Mouse (Mus musculus): ENCODE data around the gene Sorbs2. TPM values are rescaled to one million over a fixed set of nuclear protein-coding genes. Genes with fewer than 3 reads are reported as not detected.

Gene Sorbs2
- polyA plus RNA-seq, 1 experiment = 0.09 TPM

DNA sequence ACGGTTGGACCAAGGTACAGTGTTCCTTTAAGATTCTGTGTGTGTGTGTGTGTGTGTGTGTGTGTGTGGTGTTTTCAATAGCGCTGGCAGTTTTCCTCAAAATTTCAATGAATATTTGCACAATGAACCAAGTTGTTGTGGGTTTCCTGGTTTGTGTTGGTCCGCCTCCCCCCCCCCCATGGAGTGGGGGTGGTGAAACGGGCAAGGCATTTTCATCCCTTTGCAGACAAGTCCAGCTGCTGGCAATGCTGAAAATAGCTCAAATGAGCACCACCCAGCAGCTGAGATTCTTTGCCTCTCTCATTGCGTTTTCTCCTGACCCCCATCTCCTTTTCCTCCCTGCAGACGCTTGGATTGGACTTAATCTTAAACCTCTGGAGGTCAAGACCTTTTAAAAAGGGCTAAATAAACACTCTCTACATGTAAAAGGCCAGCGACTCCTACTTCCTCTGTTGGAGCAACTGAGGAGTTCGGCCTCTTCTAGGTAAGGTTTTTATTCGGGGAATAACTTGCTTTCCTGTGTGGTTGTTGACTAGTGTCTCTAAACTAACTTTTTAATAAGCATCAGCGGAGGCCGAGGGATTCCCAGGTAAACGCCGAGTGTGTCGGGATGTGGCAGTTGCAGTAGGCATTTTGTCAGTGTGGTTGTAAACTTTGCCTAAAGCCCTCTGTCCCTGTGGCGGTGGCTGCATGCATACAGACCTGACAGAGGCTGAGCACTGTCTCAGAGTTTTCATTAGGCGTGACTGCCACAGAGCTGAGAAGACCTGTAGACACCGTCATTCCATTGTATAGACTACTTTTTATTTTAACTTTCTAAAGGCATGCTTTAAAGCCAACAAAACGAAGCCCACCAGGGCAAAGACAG is 151.1 kb downstream of the Sorbs2 start:
- Histone ChIP-seq H3ac (ENCODE audit: control insufficient read depth, insufficient read length, low read depth) (no peak overlapping the region), H3K79me2 (ENCODE audit: control insufficient read depth, insufficient read depth) (no peaks in the 10 kb centered on the region), H3K4me3 (ENCODE audit: insufficient read depth, poor library complexity, severe bottlenecking) (no peak overlapping the region), H3K79me3 (ENCODE audit: low read depth) (no peaks in the 10 kb centered on the region), H3K36me3 (ENCODE audit: control insufficient read depth, insufficient read depth) (no peaks in the 10 kb centered on the region), H3K27me3 (ENCODE audit: control insufficient read depth, insufficient read depth, insufficient read length) (no peaks in the 10 kb centered on the region)
- no peak for TF ChIP-seq MYOG (IDR thresholded peaks at IDR 0.05; ENCODE audit: control insufficient read depth, extremely low read depth, insufficient read length)
- no peak for TF ChIP-seq CEBPB (IDR thresholded peaks at IDR 0.05; ENCODE audit: low read depth)
- TF ChIP-seq USF1 (IDR thresholded peaks at IDR 0.05; ENCODE audit: low read depth) = no peak
- TF ChIP-seq CTCF (IDR thresholded peaks at IDR 0.05; ENCODE audit: control insufficient read depth, insufficient read depth, insufficient read length) = no peak
- TF ChIP-seq FOSL1 (IDR thresholded peaks at IDR 0.05; ENCODE audit: insufficient read depth, low read length, poor library complexity, severe bottlenecking) = no peak
- TF ChIP-seq MYOD1 (IDR thresholded peaks at IDR 0.05; ENCODE audit: control insufficient read depth, insufficient read length, low read depth) = no peak
- no peak for TF ChIP-seq MAX (IDR thresholded peaks at IDR 0.05)

DNA sequence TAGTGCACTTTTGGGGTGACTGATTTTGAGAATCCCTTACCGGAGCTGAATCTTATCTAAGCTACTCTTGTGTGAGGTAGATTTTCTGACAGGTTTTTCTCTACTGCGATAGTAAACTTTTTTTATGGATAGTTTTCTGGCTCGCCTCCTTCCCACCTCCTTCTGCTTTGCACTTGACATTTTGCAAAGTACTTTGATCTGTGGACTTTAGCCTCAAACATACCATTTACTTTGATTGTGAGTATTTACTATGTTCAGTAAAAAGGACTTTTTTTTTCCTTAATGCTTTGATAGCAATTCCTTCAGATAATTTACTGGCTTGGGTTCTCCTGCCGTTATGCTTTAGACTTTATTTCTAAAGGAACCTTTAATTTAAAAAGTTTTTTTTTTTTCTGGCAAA is 151.9 kb downstream of the Sorbs2 start:
- no peaks in the 10 kb centered on the region for H3K36me3 ChIP-seq (ENCODE audit: control insufficient read depth, insufficient read depth)
- H3ac ChIP-seq (ENCODE audit: control insufficient read depth, insufficient read length, low read depth) = no peak overlapping the region
- H3K79me2 ChIP-seq (ENCODE audit: control insufficient read depth, insufficient read depth) = no peaks in the 10 kb centered on the region
- no peaks in the 10 kb centered on the region for H3K79me3 ChIP-seq (ENCODE audit: low read depth)
- H3K4me3 ChIP-seq (ENCODE audit: insufficient read depth, poor library complexity, severe bottlenecking) = no peak overlapping the region
- no peak for TF ChIP-seq MAX (IDR thresholded peaks at IDR 0.05)
- TF ChIP-seq FOSL1 (IDR thresholded peaks at IDR 0.05; ENCODE audit: insufficient read depth, low read length, poor library complexity, severe bottlenecking) = no peak
- TF ChIP-seq CEBPB (IDR thresholded peaks at IDR 0.05; ENCODE audit: low read depth) = no peak
- TF ChIP-seq USF1 (IDR thresholded peaks at IDR 0.05; ENCODE audit: low read depth) = no peak
- TF ChIP-seq MYOD1 (IDR thresholded peaks at IDR 0.05; ENCODE audit: control insufficient read depth, insufficient read length, low read depth) = no peak
- no peak for TF ChIP-seq MYOG (IDR thresholded peaks at IDR 0.05; ENCODE audit: control insufficient read depth, extremely low read depth, insufficient read length)
- TF ChIP-seq CTCF (IDR thresholded peaks at IDR 0.05; ENCODE audit: control insufficient read depth, insufficient read depth, insufficient read length) = no peak
- H3K27me3 ChIP-seq (ENCODE audit: control insufficient read depth, insufficient read depth, insufficient read length) = no peaks in the 10 kb centered on the region

DNA sequence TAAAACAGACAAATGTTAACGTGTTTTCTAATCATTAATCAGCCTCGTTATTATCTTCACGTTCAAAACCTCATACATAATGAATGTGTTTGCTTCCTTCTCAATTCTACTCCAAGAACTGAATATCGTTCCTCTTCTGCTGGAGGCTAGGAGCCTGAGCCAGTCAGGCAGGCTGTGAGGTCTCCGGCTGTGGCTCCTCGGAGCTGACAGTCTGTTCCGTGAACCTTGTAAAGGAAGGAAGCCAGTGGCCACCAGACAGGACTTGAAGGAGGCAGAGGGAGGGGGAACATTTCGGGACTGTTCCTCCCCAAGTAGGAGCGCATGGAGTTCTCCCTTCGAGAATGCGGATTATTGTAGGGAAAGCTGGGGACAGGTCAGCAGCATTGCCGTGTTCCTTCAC is 153.0 kb downstream of the Sorbs2 start:
- H3K4me3 ChIP-seq (ENCODE audit: insufficient read depth, poor library complexity, severe bottlenecking) = no peak overlapping the region

DNA sequence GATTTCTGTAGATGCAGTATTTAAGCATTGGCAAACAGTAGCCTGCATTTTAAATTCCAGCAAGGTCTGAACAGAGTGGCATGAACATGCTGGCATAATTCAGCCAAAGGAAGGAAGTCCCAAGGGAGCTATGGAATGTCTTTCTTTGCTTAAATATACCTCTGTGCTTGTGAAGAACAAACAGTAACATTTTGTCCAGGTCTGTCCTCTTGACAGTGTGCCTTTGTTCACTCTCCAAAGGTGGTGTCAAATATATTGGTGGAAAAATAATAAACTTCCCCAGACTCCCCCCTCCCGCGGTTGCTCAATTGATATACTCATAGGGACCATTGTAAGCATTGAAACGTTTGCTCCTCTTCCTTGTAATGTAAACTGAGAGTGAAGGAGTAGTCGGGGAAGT is 154.0 kb downstream of the Sorbs2 start:
- Histone ChIP-seq H3K27me3 (ENCODE audit: control insufficient read depth, insufficient read depth, insufficient read length) (no peaks in the 10 kb centered on the region), H3K36me3 (ENCODE audit: control insufficient read depth, insufficient read depth) (no peaks in the 10 kb centered on the region), H3K79me3 (ENCODE audit: low read depth) (no peaks in the 10 kb centered on the region), H3K79me2 (ENCODE audit: control insufficient read depth, insufficient read depth) (no peaks in the 10 kb centered on the region), H3K4me3 (ENCODE audit: insufficient read depth, poor library complexity, severe bottlenecking) (no peak overlapping the region), H3ac (ENCODE audit: control insufficient read depth, insufficient read length, low read depth) (no peak overlapping the region)
- TF ChIP-seq CEBPB (IDR thresholded peaks at IDR 0.05; ENCODE audit: low read depth) (no peak), CTCF (IDR thresholded peaks at IDR 0.05; ENCODE audit: control insufficient read depth, insufficient read depth, insufficient read length) (no peak), FOSL1 (IDR thresholded peaks at IDR 0.05; ENCODE audit: insufficient read depth, low read length, poor library complexity, severe bottlenecking) (no peak), MYOG (IDR thresholded peaks at IDR 0.05; ENCODE audit: control insufficient read depth, extremely low read depth, insufficient read length) (no peak)

More for the DNA sequence above, 153.0 kb downstream of the Sorbs2 start:
- Histone ChIP-seq H3K27me3 (ENCODE audit: control insufficient read depth, insufficient read depth, insufficient read length) (no peaks in the 10 kb centered on the region), H3K79me3 (ENCODE audit: low read depth) (no peaks in the 10 kb centered on the region), H3K36me3 (ENCODE audit: control insufficient read depth, insufficient read depth) (no peaks in the 10 kb centered on the region), H3ac (ENCODE audit: control insufficient read depth, insufficient read length, low read depth) (no peak overlapping the region), H3K79me2 (ENCODE audit: control insufficient read depth, insufficient read depth) (no peaks in the 10 kb centered on the region)
- no peak for TF ChIP-seq CTCF (IDR thresholded peaks at IDR 0.05; ENCODE audit: control insufficient read depth, insufficient read depth, insufficient read length)
- no peak for TF ChIP-seq CEBPB (IDR thresholded peaks at IDR 0.05; ENCODE audit: low read depth)
- no peak for TF ChIP-seq FOSL1 (IDR thresholded peaks at IDR 0.05; ENCODE audit: insufficient read depth, low read length, poor library complexity, severe bottlenecking)
- TF ChIP-seq MAX (IDR thresholded peaks at IDR 0.05) = no peak
- no peak for TF ChIP-seq MYOD1 (IDR thresholded peaks at IDR 0.05; ENCODE audit: control insufficient read depth, insufficient read length, low read depth)
- no peak for TF ChIP-seq USF1 (IDR thresholded peaks at IDR 0.05; ENCODE audit: low read depth)

DNA sequence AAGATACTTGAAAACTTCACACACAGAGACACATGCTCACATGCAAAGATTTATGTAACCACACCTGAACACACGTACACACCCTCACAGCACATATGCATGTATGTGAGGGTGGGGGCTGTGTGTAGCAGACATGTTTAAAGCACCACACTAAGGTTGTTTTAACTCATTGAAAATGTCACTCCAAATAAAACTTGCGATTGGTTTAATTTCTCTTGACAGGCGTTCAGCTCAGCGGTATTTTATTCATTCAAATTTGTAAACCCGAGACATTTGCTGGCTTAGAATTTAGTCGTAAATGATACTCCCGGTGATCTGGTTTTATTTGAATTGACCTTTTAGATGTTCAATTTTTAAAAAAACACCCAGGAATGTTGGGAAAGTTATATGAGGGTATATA is 158.6 kb downstream of the Sorbs2 start:
- Histone ChIP-seq H3K27me3 (ENCODE audit: control insufficient read depth, insufficient read depth, insufficient read length) (no peaks in the 10 kb centered on the region), H3K79me2 (ENCODE audit: control insufficient read depth, insufficient read depth) (no peaks in the 10 kb centered on the region), H3K4me3 (ENCODE audit: insufficient read depth, poor library complexity, severe bottlenecking) (no peak overlapping the region), H3ac (ENCODE audit: control insufficient read depth, insufficient read length, low read depth) (no peak overlapping the region), H3K79me3 (ENCODE audit: low read depth) (no peaks in the 10 kb centered on the region), H3K36me3 (ENCODE audit: control insufficient read depth, insufficient read depth) (no peaks in the 10 kb centered on the region)
- no peak for TF ChIP-seq USF1 (IDR thresholded peaks at IDR 0.05; ENCODE audit: low read depth)
- no peak for TF ChIP-seq MYOD1 (IDR thresholded peaks at IDR 0.05; ENCODE audit: control insufficient read depth, insufficient read length, low read depth)
- TF ChIP-seq FOSL1 (IDR thresholded peaks at IDR 0.05; ENCODE audit: insufficient read depth, low read length, poor library complexity, severe bottlenecking) = no peak
- TF ChIP-seq MYOG (IDR thresholded peaks at IDR 0.05; ENCODE audit: control insufficient read depth, extremely low read depth, insufficient read length) = no peak

DNA sequence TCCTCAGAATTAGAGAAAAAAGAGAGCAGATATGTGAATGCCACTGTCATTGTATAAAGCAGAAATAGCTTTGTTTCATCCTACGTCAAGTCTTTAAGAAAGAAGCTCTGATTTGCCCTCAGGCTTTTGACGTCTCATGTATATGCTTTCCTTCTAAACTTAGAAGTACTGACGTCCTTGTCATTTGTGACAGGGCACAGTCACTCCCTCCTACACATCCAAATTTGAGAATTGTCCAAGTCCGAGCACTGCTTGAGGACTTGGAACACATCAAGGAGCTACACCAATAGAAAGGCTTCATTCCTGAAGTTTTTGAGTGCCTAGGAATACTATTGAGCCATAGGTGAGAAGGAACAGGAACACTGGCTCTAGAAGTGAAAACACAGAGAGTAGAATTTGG is 165.6 kb downstream of the Sorbs2 start:
- no peaks in the 10 kb centered on the region for H3K27me3 ChIP-seq (ENCODE audit: control insufficient read depth, insufficient read depth, insufficient read length)
- H3K4me3 ChIP-seq (ENCODE audit: insufficient read depth, poor library complexity, severe bottlenecking) = no peak overlapping the region
- H3K79me2 ChIP-seq (ENCODE audit: control insufficient read depth, insufficient read depth) = no peaks in the 10 kb centered on the region
- TF ChIP-seq USF1 (IDR thresholded peaks at IDR 0.05; ENCODE audit: low read depth) (no peak), MYOG (IDR thresholded peaks at IDR 0.05; ENCODE audit: control insufficient read depth, extremely low read depth, insufficient read length) (no peak)
- no peaks in the 10 kb centered on the region for H3K79me3 ChIP-seq (ENCODE audit: low read depth)
- H3ac ChIP-seq (ENCODE audit: control insufficient read depth, insufficient read length, low read depth) = no peak overlapping the region
- H3K36me3 ChIP-seq (ENCODE audit: control insufficient read depth, insufficient read depth) = no peaks in the 10 kb centered on the region
